Mouse (Mus musculus) bone marrow macrophage, adult 2 months (primary cell): ENCODE measurements around the gene Nmrk1.

ENCODE experiments used
- CTCF ChIP-seq: IDR thresholded peaks from 2 replicates; pipeline ENCODE4 v1.5.1; 2012; ENCODE audit warnings: low read depth, mild to moderate bottlenecking, low read length, moderate library complexity
- POLR2A ChIP-seq: IDR thresholded peaks from 2 replicates; pipeline ENCODE4 v1.6.1; 2012; ENCODE audit warnings: mild to moderate bottlenecking, low read depth, low read length, borderline replicate concordance

GRCm38 (mm10) chr19:18598265-18598926 is 33.4 kb upstream of the Nmrk1 start:
- TF ChIP-seq POLR2A (no peak), CTCF (no peak)
